Mouse (Mus musculus) retina, embryonic 14.5 days (tissue): Measurements from ENCODE around the gene Notch4.

Experiments
- DNase-seq: peaks from one replicate; pipeline ENCODE4 v3.0.0-alpha.2; 2015; ENCODE audit warnings: low spot score

Gene Notch4

DNA sequence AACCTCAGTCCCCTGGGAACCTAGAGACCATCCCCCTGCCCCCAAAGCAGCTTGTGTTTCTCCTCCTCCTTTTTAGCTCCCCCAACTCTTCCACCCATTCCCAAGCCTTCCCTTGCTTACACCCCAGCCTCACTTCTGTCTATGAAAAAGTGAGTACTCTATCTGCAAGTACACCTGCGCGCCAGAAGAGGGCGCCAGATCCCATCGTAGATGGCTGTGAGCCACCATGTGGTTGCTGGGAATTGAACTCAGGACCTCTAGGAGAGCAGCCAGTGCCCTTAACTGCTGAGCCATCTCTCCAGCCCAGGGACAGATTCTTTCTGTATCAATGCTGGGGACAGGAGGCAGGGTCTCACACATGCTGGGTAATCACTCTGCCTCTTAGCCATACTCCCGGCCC is 7.8 kb downstream of the Notch4 start:
- DNase-seq: peak; percentile 23

- peak; percentile 24 for DNase-seq
Measured at GRCm38 (mm10) chr17:34572361-34572760, 8.3 kb downstream of the Notch4 start.

GRCm38 (mm10) chr17:34576577-34576976 is 12.5 kb downstream of the Notch4 start:
- DNase-seq: no peak

- no peak for DNase-seq
Measured at GRCm38 (mm10) chr17:34578070-34578469, 14.0 kb downstream of the Notch4 start.

DNA sequence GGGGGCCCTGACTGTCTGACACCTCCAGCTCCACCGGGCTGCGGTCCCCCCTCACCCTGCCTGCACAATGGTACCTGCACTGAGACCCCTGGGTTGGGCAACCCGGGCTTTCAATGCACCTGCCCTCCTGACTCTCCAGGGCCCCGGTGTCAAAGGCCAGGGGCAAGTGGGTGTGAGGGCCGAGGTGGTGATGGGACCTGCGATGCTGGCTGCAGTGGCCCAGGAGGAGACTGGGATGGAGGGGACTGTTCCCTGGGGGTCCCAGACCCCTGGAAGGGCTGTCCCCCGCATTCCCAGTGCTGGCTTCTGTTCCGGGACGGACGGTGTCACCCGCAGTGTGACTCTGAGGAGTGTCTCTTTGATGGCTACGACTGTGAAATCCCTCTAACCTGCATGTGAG is 18.5 kb downstream of the Notch4 start:
- no peak for DNase-seq

DNA sequence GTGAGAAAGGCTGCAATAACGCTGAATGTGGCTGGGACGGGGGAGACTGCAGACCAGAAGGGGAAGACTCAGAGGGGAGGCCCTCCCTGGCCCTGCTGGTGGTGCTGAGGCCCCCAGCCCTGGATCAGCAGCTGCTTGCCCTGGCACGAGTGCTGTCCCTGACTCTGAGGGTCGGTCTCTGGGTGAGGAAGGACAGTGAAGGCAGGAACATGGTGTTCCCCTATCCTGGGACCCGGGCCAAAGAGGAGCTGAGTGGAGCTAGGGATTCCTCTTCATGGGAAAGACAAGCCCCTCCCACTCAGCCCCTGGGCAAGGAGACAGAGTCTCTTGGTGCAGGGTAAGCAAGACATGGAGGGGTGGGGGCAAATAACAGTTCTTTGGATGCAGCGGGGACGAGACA is 19.3 kb downstream of the Notch4 start:
- no peak for DNase-seq

GRCm38 (mm10) chr17:34583819-34584218 is 19.8 kb downstream of the Notch4 start:
- DNase-seq: no peak

- DNase-seq: no peak
Measured at GRCm38 (mm10) chr17:34585121-34585520, 21.1 kb downstream of the Notch4 start.

DNA sequence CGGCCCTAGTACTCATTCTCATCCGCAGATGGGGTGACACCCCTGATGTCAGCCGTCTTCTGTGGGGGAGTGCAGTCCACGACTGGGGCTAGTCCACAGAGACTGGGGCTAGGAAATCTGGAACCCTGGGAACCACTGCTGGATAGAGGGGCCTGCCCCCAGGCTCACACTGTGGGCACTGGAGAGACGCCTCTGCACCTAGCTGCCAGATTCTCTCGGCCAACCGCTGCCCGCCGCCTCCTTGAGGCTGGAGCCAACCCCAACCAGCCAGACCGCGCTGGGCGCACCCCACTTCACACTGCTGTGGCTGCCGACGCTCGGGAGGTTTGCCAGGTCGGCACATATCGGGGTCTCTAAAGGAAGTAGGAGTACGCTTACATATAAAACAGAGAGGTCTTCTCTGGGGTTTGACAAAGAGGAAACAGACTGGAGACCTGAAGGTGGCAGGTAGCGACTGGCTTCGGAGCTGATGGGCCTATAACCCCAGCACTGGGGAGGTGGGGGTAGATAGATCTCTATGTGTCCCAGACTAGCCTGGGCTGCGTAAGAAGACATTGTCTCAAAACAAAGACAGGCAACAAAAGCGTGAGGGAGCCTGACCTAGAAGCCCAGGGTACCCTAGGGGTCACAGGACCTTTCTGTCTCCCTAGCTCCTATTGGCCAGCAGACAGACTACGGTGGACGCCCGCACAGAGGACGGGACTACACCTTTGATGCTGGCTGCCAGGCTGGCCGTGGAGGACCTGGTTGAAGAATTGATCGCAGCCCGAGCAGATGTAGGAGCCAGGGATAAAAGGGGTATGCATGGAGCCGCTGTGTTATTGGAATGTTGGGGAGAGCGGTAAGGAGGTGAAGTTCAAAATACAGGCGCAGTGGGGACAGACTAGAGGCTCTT is 22.1 kb downstream of the Notch4 start:
- peak; percentile 66 for DNase-seq

DNA sequence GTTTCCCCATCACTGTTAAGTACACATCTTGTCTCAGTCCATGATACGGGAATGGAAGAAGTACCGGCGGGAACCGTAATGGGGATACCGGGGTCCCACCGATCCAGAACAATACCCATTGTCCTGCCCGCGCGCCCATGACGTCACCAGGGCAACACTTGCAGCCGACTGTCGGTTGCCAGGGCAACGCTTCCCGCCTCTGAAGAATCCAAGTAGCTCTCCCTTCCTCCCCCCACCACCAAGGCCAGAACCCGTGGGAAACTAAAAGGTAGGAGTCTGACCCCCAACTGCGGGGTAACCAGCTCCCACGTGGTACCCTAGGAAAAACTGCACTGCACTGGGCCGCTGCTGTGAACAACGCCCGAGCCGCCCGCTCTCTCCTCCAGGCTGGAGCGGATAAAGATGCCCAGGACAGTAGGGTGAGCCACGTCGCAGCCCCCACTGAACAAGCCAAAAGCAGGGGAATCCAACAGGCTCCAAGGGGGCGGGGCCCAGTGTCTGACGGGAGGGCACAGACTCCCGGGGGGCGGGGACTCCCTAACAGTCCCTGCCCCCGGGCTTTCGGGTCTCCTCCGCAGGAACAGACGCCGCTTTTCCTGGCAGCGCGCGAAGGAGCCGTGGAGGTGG is 22.8 kb downstream of the Notch4 start:
- DNase-seq: peak; percentile 93

DNA sequence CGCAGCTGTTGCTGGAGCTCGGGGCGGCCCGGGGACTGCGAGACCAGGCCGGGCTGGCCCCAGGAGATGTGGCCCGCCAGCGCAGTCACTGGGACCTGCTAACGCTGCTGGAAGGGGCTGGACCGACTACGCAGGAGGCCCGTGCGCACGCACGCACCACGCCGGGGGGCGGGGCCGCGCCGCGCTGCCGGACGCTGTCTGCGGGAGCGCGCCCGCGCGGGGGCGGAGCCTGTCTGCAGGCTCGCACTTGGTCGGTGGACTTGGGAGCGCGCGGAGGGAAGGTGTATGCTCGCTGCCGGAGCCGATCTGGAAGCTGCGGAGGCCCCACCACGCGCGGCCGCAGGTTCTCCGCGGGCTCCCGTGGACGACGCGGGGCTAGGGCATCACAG is 23.3 kb downstream of the Notch4 start:
- DNase-seq: peak; percentile 95

GRCm38 (mm10) chr17:34587814-34588213 is 23.7 kb downstream of the Notch4 start:
- no peak for DNase-seq

GRCm38 (mm10) chr17:34588767-34589166 is 24.7 kb downstream of the Notch4 start:
- no peak for DNase-seq

- no peak for DNase-seq
Measured at GRCm38 (mm10) chr17:34589206-34589605, 25.1 kb downstream of the Notch4 start.

- DNase-seq: peak; percentile 42
Measured at GRCm38 (mm10) chr17:34589681-34590101, 25.6 kb downstream of the Notch4 start, which contains the start of gene Gpsm3. TSS of gene Gpsm3 (plus strand) at chr17:34589806.

GRCm38 (mm10) chr17:34590154-34590987 is 26.3 kb downstream of the Notch4 start:
- no peak for DNase-seq

DNA sequence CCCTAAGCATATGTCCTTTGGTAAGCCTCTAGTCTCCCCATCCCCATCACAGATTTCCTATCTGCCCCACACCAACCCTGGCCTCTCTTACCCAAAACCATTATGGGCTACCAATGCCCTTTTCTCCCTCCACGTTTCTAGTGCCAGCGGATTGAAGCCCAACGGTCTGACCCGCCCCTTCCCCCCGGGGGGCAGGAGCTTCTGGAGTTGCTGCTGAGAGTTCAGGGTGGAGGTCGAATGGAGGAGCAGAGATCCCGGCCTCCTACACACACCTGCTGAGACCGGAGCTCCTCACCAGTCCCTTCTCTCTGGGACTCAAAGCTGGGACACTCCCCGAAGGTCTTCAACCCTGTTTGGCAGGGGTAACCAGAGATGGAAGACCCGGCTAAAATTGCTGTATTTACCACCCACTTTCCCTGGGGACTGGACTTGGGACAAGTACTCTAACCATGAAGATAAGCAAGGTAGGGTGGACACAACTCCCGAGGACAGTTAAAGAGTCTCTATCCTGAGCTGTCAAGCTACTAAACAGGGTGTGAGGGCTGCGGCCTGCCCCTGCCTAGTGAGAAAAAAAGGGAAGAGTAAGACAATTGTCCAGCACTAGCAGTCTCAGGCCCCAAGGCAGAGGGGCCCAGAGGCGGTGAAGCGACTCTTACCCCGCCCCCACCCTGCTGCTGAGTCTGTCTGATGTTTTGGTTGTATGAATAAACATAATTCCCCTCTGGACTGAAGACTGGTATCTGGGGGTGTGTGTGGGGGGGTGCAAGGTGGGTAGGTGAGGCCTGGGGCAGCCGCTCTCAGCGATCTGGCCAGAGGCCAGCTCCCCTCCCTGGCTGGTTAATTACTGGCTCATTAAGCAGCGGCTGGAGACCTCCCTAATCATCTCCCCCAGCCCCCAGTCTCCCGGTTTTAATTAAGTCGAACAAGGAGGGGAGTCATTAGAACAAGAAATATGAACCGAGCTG is 27.2 kb downstream of the Notch4 start, which contains the start of gene Pbx2:
TSS of gene Pbx2 (plus strand) at position 238 of the 965 bp plus-strand sequence.
- peak; percentile 88 for DNase-seq

GRCm38 (mm10) chr17:34591994-34592375 is 27.9 kb downstream of the Notch4 start:
- no peak for DNase-seq

DNA sequence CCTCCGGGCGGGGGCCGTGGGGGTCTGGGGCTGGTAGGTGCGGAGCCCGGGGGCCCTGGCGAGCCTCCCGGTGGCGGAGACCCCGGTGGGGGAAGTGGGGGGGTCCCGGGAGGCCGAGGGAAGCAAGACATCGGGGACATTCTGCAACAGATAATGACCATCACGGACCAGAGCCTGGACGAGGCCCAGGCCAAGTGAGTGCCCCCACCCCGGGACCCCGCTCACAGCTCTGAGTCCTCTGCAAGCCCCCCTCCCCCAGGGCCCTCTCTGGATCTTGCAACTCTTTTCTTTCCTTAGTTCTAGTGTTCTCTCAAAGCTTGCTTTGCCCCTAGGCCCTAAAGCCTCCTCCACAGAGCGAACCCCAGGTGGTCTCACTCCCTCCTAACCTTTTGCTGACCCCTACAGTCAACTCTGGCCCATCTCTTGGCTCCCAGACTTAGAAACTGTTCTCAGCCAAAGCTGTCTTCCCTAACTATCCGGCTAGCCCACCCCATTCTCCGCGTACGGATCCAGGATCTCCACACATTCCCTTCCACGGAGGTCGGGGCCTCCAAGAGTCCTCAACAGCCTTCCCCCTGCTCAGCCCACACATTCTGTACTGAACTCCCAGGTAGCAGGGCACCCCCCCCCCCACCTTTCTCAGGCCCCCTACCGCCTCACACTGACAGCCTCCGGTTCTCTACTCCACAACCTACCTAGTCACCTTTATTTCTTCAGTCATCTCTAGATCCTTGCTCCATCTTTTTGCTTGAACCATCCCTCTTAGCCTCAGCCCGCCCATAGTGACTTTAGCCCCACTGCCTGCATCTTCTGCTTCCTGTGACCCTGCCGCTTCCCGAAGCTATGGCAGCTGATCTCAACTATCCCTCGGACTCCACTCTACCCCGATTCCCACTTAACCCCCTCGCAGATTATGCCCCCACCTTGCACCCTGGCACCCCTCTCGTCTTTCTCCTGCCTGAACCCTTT is 28.8 kb downstream of the Notch4 start:
- peak; percentile 59 for DNase-seq
